Comparison of ENCODE assay signal across 8 mouse cellular contexts in the genomic region with DNA sequence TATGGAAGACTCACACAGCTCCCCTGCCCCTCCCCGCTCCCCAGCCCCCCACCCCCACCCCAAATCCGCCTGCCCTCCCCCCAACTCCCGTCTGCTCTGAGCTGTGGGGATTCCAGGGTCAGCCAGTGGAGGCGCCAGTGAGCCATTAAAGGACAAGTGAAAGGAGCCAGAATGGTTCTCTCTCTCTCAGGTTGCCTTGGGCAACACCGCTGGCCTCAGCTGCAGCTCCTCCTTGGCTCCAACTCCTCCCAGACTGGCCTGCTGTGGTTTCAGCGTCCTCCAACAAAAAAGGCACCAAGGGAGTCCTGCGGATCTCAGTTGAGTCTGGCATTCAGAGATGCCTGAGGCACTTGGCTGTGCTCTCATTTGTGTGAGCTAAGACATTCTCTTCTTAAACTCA. TPM values are rescaled to one million over a fixed set of nuclear protein-coding genes. Genes with fewer than 3 reads are reported as not detected.
DNase-seq lines count a peak whose midpoint lies in the region; ATAC-seq lines count a peak whose summit lies in the region.

No protein-coding gene starts in this region.

- H3K9me3 ChIP-seq in forebrain, embryonic 14.5 days (replicated peaks; ENCODE audit: control insufficient read depth, low read length): no peaks in the 10 kb centered on the region
- no peaks in the 10 kb centered on the region for H3K9me3 ChIP-seq in hindbrain, embryonic 11.5 days (ENCODE audit: control insufficient read depth, low read length)
- no peaks in the 10 kb centered on the region; the same call in 1 of the 2 replicates for H3K9me3 ChIP-seq in limb, embryonic 10.5 days (replicated peaks)
- H3K9me3 ChIP-seq in midbrain, embryonic 11.5 days (ENCODE audit: control insufficient read depth, low read length): no peaks in the 10 kb centered on the region

- H3K36me3 ChIP-seq in forebrain, embryonic 14.5 days (ENCODE audit: control insufficient read depth, insufficient read depth, low read length): no peaks in the 10 kb centered on the region
- H3K36me3 ChIP-seq in hindbrain, embryonic 11.5 days (ENCODE audit: control insufficient read depth, insufficient read depth, low read length): no peaks in the 10 kb centered on the region
- H3K36me3 ChIP-seq in limb, embryonic 10.5 days: no peaks in the 10 kb centered on the region
- no peaks in the 10 kb centered on the region for H3K36me3 ChIP-seq in midbrain, embryonic 11.5 days (ENCODE audit: control insufficient read depth, insufficient read depth, low read length)

- peak; percentile 49; the same call in 1 of the 2 replicates for ATAC-seq in forebrain, embryonic 14.5 days
- peak; percentile 73 for ATAC-seq in hindbrain, embryonic 11.5 days (ENCODE audit: low FRiP score)
- ATAC-seq in midbrain, embryonic 11.5 days (ENCODE audit: low FRiP score): peak; percentile 86

- H3K27ac ChIP-seq in forebrain, embryonic 14.5 days (ENCODE audit: low read depth, low read length): no peak overlapping the region
- H3K27ac ChIP-seq in hindbrain, embryonic 11.5 days (ENCODE audit: low read depth, low read length): no peak overlapping the region
- H3K27ac ChIP-seq in limb, embryonic 10.5 days: no peak overlapping the region
- no peak overlapping the region for H3K27ac ChIP-seq in midbrain, embryonic 11.5 days (ENCODE audit: low read depth, low read length)

- WGBS in forebrain, embryonic 14.5 days: 2% methylated on average over 7 of the region's 7 CpGs
- 5% methylated on average over 7 of the region's 7 CpGs for WGBS in hindbrain, embryonic 11.5 days
- 1% methylated on average over 7 of the region's 7 CpGs for WGBS in limb, embryonic 10.5 days
- 4% methylated on average over 7 of the region's 7 CpGs for WGBS in midbrain, embryonic 11.5 days

- peak; percentile 5 for DNase-seq in left cerebral cortex, adult 11 months (ENCODE audit: low spot score)
- no peak for DNase-seq in left cerebral cortex, postnatal 36 days (ENCODE audit: low spot score in 2 of 2)
- peak; percentile 44 for DNase-seq in cerebellum, adult 11-12 months
- peak; percentile 65 for DNase-seq in forebrain, embryonic 14.5 days (ENCODE audit: low spot score)
- peak; percentile 84 for DNase-seq in hindbrain, embryonic 11.5 days (ENCODE audit: low spot score)
- peak; percentile 62 for DNase-seq in limb, embryonic 10.5 days (ENCODE audit: low spot score)
- DNase-seq in midbrain, embryonic 11.5 days (ENCODE audit: low spot score, missing footprints): peak; percentile 97
- DNase-seq in testis, postnatal 10 days (ENCODE audit: low spot score): peak; percentile 77

- peak overlapping the region; percentile 12; the same call in 1 of the 2 replicates for H3K4me2 ChIP-seq in forebrain, embryonic 14.5 days (ENCODE audit: low read length)
- no peak overlapping the region for H3K4me2 ChIP-seq in hindbrain, embryonic 11.5 days (replicated peaks; ENCODE audit: low read depth, low read length)
- peak overlapping the region; percentile 23; the same call in 1 of the 2 replicates for H3K4me2 ChIP-seq in midbrain, embryonic 11.5 days

- no peaks in the 10 kb centered on the region for H3K27me3 ChIP-seq in forebrain, embryonic 14.5 days (replicated peaks; ENCODE audit: control insufficient read depth, insufficient read depth, low read length)
- H3K27me3 ChIP-seq in hindbrain, embryonic 11.5 days (ENCODE audit: control insufficient read depth, insufficient read depth, low read length): no peaks in the 10 kb centered on the region
- H3K27me3 ChIP-seq in limb, embryonic 10.5 days (ENCODE audit: low read depth, poor library complexity, severe bottlenecking): no peaks in the 10 kb centered on the region
- H3K27me3 ChIP-seq in midbrain, embryonic 11.5 days (ENCODE audit: control insufficient read depth, insufficient read depth, low read length): no peaks in the 10 kb centered on the region

- H3K9ac ChIP-seq in forebrain, embryonic 14.5 days (ENCODE audit: low read length): no peak overlapping the region
- H3K9ac ChIP-seq in hindbrain, embryonic 11.5 days (ENCODE audit: low read depth, low read length): no peak overlapping the region
- no peak overlapping the region for H3K9ac ChIP-seq in midbrain, embryonic 11.5 days (ENCODE audit: low read length)

- no peaks in the 10 kb centered on the region; the same call in 1 of the 2 replicates for H3K4me1 ChIP-seq in forebrain, embryonic 14.5 days (ENCODE audit: control insufficient read depth, insufficient read depth, low read length)
- H3K4me1 ChIP-seq in hindbrain, embryonic 11.5 days (replicated peaks; ENCODE audit: control insufficient read depth, insufficient read depth, low read length): no peaks in the 10 kb centered on the region
- peaks cover 12% of the 10 kb centered on the region; the same call in 1 of the 2 replicates for H3K4me1 ChIP-seq in limb, embryonic 10.5 days
- no peaks in the 10 kb centered on the region for H3K4me1 ChIP-seq in midbrain, embryonic 11.5 days (ENCODE audit: control insufficient read depth, insufficient read depth, low read length)

- intact Hi-C loops in left cerebral cortex, postnatal 36 days (cut with DNase I): no loop called here

- no peak overlapping the region for H3K4me3 ChIP-seq in forebrain, embryonic 14.5 days (ENCODE audit: low read depth, low read length)
- H3K4me3 ChIP-seq in hindbrain, embryonic 11.5 days (ENCODE audit: low read depth, low read length): no peak overlapping the region
- no peak overlapping the region for H3K4me3 ChIP-seq in limb, embryonic 10.5 days
- H3K4me3 ChIP-seq in midbrain, embryonic 11.5 days (ENCODE audit: low read depth, low read length): no peak overlapping the region

RNA-seq across cellular contexts. Expression of gene Gas2l3, which starts 47.9 kb away (rescaled TPM):
- 1 to 10 TPM; 1.6 to 2.4 TPM for total RNA-seq in left cerebral cortex, postnatal 36 days (2021)
- polyA plus RNA-seq in forebrain, embryonic 14.5 days (2014; fragmentation: Nextera tagmentation; extraction: Ambion mirVana): 7.7 and 12.3 TPM in 2 replicates
- polyA plus RNA-seq in hindbrain, embryonic 11.5 days (2014; fragmentation: Nextera tagmentation; extraction: Ambion mirVana): 9.3 and 10.3 TPM in 2 replicates
- polyA plus RNA-seq in limb, embryonic 10.5 days (2016; fragmentation: Nextera tagmentation; extraction: Ambion mirVana): 10.6 and 13.8 TPM in 2 replicates
- 8.9 and 10.4 TPM in 2 replicates for polyA plus RNA-seq in midbrain, embryonic 11.5 days (2014; fragmentation: Nextera tagmentation; extraction: Ambion mirVana)

RNA-seq across cellular contexts. Expression of gene Ano4, which starts 51.3 kb away (rescaled TPM):
- total RNA-seq in left cerebral cortex, postnatal 36 days (2021): 10 to 100 TPM; 21.1 to 22.1 TPM
- polyA plus RNA-seq in forebrain, embryonic 14.5 days (2014; fragmentation: Nextera tagmentation; extraction: Ambion mirVana): 4.7 and 5.9 TPM in 2 replicates
- polyA plus RNA-seq in hindbrain, embryonic 11.5 days (2014; fragmentation: Nextera tagmentation; extraction: Ambion mirVana): 2.5 and 4.1 TPM in 2 replicates
- 1.1 and 1.2 TPM in 2 replicates for polyA plus RNA-seq in limb, embryonic 10.5 days (2016; fragmentation: Nextera tagmentation; extraction: Ambion mirVana)
- 2.1 and 2.6 TPM in 2 replicates for polyA plus RNA-seq in midbrain, embryonic 11.5 days (2014; fragmentation: Nextera tagmentation; extraction: Ambion mirVana)

Comparison
In these comparisons a context has a peak if more than half of its experiments do, and no peak if none do; other contexts are left out.
1. DNase-seq: peak in left cerebral cortex, adult 11 months (single experiment), cerebellum, adult 11-12 months (single experiment), forebrain, embryonic 14.5 days (single experiment), hindbrain, embryonic 11.5 days (single experiment), limb, embryonic 10.5 days (single experiment), midbrain, embryonic 11.5 days (single experiment) and testis, postnatal 10 days (single experiment); none in left cerebral cortex, postnatal 36 days (0 of 2).
2. Peak in every context shown above with its lines, with median percentiles within 50 percentile points of each other: ATAC-seq.